Mouse (Mus musculus) left cerebral cortex, postnatal 25 days (tissue): ENCODE measurements around the gene Btf3l4. TPM values are rescaled to one million over a fixed set of nuclear protein-coding genes. Genes with fewer than 3 reads are reported as not detected.
A peak's percentile ranks its signal among the peaks of the same experiment; 100 is the strongest.

Experiments used
- DNase-seq, 2 experiments: peaks; one replicate each; pipeline ENCODE4 v3.0.0; 2022; ENCODE audit warnings: low spot score in 2 of 2, mixed read lengths in 1 of 2
- intact Hi-C: fragments of 180-260 bp; cut with DNase I; formaldehyde crosslinking; loops from one replicate; pipeline ENCODE4 v1.15.1; 2025
- total RNA-seq, 2 experiments: library from RNA; stranded (reverse); gene quantifications; 2 replicates each; pipeline ENCODE4 v1.2.3; 2021

The Btf3l4 gene
- total RNA-seq, 2 experiments from 2014 or later = 82.7 to 86.9 TPM

DNA sequence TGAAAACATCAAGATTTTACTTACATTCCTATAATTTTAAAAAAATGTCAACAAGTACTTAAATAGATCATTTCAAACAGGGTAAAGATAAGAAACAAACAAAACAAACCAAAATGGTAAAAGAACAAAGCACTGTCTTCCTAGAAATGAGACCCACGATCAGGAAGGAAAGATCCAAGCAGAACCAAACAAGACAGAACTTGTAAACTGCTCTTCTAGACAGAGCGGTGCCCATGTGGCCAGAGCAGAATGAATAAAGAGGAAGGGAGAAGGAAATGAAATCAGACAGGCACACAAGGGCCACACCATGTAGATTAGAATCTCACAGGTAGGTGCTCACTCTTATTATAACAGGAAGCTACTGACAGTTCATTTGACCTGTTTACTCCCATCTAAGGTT lies 6.8 kb downstream of the Btf3l4 start:
- intact Hi-C loops = no loop called here

DNA sequence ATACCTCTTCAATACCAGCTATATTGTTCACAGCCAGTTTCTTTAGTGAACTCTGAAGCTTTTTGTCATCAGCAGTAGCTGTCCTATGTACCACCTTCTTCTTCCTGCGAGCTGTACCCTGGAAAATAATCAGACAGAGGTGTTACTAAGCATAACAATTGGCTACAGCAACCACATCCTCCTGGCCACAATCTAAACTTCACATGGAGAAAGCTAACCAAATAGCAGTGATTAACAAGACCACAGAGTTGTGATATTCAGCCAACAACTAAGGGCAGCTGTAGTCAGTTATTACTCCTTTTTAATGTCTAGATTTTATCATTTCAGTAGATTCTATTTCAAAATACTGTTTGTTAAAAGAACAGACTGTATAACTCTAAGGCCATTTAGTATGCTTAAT lies 7.3 kb downstream of the Btf3l4 start:
- intact Hi-C loops = no loop called here
- no peak for DNase-seq

More for the DNA sequence above, 6.8 kb downstream of the Btf3l4 start:
- no peak for DNase-seq

DNA sequence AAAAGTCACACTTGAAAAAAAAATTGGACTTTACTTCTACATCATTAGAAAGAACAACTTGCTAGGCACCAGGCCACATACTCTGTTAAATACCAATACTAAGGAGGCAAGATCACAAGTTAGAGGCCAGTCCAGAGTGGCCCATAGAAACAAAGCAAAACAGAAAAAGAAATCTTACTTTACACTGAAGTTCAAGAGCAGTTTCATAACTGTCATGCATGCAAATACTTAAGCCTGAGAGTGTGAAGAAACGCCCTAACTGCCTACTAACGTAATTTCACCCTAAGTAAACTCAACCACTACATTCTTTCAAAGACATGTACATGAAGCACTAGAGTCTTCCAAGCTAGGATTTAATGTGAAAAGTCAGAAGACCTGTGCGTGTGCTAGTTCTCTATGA lies 7.7 kb downstream of the Btf3l4 start:
- intact Hi-C loops = no loop called here
- DNase-seq = no peak

DNA sequence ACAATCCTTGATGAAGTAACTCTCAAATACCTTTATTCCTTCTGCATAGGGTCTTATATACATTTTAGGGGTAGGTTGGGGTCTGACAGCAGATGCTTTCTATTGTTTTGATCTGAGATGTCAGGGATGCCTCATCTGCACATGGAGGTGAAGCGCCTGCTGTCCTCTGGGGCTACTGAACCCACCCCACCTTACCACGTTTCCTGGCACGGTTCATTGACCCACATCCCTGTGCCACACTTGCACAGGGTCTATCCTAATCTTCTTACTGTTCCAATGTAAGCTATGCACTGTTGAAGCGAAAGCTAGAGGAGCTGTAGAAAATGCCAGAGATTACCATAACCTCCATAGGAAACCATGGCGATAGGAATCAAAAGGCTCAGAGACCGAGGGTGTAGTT lies 21.9 kb downstream of the Btf3l4 start:
- no peak for DNase-seq
- intact Hi-C loops = no loop called here

DNA sequence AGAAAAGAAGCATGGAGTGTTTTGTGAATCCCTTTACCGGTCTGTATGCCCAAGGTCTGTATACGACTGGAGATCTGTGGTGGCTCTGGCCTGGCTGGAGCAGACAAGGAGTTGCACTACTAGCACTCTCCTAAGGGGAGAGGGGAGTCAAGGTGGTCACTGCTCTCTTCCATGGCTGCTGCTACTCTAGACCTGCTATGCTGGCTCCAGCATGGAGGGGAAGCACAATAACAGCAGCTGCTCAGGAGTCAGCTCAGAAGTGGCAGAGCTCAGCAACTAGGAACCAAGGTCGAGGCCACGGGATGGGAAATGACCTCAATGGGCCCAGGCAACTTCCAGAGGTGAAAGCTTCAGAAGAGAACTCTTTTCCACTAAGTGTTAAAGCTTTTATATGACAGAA lies 22.3 kb downstream of the Btf3l4 start:
- intact Hi-C loops = no loop called here
- no peak for DNase-seq

DNA sequence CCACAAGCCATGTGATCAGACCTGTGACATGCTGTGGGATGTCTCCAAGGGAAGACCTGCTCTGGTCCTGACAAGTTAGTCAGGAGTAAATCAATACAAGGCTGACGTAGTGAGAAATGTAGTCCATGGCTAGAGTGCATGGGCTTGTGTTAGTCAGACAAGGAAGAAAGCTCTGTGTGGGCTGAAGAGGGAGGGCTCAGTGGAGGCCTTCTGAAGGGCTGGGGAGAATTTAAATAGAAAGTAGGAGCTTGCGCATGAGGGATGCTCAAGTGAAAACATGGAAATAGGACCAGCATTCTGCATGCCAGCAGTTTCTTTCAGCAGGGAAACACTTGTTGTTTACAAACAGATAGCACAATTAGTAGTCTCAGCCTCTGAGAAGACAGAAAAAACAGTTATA lies 29.9 kb downstream of the Btf3l4 start:
- DNase-seq = peak in 1 of 2 experiments; percentile 17
- intact Hi-C loops = no loop called here

DNA sequence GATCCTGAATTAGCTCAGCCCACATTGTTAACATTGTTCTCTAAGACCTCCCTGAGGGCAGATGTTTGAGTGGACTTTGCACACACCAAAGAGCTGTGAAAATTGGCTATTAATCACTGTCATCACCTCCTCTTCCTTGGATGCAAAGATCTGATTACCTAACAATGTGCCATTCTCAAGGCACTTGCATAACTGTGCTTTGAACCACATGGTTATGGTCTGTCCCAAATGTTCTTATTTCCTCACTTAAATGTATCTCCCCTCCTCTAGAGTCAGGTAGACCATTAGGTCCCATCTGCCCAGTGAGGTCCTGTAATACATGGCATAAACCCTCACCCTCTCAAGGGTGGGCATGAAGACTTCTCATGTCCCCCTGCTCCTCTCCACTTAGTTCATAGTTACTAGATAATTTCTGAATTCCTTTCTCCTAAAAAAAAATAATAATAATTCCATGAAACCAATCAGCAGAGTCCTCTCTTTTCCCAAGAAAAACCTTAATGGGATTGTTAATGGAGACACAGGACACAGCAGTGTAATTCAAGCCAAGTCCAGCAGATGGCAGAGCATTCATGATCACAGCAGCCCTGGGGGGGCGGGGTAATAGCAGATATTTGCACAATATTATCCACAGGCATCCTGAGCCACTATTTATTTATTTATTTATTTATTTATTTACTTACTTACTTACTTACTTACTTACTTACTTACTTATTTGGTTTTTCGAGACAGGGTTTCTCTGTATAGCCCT lies 35.2 kb downstream of the Btf3l4 start:
- peak; percentile 50 to 66 for DNase-seq
- intact Hi-C loops = loop anchor here (5.0 kb wide), 1 partner anchor 179 kb away; no protein-coding TSS in a partner anchor

DNA sequence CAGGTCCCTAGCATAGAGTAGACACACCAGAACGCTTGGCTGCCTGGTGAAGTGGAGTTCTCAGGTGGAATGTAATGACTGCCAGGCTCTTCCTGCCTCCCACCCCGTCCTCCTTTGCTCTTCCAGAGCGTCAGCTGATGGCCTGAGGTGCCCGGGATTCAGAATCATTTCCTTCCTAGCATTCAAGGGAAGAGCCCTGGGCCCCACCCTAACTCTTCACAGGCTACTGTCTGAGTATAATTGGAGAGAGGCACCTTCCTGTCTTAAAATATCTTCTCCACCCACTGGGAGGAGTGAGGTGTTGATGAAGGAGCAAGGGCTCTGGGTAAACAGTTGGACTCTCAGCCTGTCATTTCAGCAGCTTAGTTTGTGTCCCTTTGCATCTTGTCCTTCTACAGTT lies 36.7 kb downstream of the Btf3l4 start:
- intact Hi-C loops = loop anchor here (5.0 kb wide), 1 partner anchor 181 kb away; no protein-coding TSS in a partner anchor
- no peak for DNase-seq

DNA sequence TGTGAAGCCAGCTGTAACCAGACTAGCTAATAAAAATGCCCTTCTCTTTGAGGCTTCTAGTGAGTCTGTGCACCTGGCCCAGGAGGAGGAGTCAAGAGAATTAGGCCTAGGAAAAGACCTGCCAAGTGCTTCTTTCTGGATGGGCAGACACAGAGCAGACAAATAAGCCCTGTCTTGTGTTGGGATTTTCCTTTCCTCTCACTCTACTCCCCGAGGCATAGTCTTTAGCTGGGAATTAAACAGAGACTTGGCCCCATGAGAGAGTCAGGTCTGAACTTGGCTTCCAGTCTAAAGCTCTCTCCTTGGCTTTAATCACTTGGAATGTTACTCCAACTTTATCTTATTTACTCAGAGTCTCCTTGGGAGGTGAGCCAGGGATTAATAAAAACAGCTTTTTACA lies 39.5 kb downstream of the Btf3l4 start:
- no peak for DNase-seq
- intact Hi-C loops = no loop called here

DNA sequence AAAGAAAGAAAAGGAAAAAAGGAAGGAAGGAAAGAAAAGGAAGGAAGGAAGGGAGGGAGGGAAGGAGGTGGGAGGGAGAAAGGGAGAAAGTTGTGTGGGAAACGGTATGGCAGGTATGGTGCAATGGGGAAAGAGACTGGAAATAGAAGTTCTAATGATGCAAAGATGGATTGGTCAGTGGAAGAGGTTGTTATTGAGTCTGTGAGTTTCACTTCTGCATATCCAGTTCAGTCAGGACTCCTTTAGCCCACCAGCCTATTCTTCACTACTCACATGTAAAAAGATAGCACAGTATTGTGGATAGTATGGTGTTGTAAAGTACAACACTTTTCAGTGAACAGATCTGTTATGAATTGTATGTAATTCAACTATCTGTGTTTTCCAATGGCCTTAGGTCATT lies 42.9 kb downstream of the Btf3l4 start:
- intact Hi-C loops = no loop called here
- DNase-seq = no peak

DNA sequence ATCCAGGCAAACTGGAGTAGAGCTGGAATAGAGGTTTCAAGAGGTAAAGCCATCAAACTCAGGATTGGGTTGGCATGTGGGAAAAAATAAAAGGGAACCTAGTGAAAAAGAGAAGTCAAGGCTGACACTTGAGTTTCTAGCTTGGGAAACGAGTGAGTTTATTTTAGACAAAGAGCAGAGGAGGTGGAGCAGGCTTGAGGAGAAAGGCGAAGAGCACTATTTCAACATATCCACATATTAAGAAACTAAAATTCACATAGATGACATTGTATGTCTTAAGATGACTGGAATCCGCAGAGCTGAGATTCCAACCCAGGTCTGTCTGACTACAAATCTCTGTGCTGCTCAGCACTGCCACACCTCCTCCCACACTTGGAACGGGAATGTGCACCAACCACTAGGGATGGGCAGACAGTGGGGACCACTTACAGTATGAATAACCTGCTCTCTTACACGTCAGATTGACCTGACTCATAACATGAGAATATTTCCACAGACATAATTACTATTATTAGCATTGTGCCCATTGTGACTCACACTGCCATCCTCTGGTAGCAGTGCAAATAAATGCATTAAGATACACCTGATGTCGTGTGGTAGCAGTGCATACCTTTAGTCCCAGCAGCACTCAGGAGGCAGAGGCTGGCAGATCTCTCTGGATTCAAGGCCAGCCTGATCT lies 44.0 kb downstream of the Btf3l4 start:
- intact Hi-C loops = no loop called here
- no peak for DNase-seq

DNA sequence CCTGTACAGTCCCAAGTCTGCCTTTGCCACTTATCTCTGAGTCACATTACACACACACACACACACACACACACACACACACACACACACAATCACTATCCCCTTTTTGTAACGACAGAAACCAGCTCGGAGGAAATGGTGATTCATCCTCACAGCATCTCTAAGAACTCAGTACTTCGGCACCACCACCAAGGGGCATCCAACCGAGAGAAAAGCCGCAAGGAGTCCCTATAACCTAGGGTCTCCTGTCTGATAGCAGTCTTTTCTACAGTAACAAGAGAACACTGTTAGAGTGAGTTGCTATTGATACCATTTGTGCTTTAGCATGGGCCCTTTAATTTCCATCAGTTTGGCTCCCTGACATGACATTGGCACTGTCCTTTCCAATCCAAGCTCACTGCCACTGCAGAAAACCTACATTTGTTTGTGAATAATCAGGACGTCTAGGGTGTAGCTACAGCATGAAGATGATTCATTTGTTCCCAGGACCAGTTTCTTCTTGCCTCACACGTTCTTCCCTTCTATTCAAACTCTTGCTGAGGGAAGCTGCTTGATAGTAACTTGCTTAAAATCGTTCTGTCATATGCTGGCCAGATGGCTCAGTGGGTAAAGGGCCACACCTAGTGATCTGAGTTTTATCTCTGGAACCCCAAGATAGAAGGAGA lies 50.9 kb downstream of the Btf3l4 start:
- DNase-seq = peak; percentile 35 to 75
- intact Hi-C loops = no loop called here

DNA sequence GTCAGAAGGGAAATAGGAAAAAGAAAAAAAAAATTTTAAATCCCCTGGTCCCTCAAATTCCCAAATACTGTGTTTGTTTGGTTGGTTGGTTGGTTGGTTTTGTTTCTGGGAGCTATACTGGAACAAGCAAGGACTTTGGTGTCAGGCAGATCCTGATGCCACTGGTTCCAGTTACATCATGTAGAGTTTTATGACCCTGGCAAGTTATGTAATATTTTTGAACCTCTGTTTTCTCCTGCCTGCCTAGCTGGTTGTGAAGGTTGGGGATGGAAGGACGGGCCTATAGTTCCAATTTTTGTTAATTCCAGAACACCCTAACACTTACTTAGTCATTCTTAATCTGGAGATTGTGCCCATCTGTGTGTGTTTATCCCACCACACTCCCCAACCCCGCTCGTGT lies 51.8 kb downstream of the Btf3l4 start:
- intact Hi-C loops = loop anchor here (2.0 kb wide), 1 partner anchor 51 kb away; the partner anchor contains the start of gene Btf3l4
- DNase-seq = peak; percentile 14 to 45

DNA sequence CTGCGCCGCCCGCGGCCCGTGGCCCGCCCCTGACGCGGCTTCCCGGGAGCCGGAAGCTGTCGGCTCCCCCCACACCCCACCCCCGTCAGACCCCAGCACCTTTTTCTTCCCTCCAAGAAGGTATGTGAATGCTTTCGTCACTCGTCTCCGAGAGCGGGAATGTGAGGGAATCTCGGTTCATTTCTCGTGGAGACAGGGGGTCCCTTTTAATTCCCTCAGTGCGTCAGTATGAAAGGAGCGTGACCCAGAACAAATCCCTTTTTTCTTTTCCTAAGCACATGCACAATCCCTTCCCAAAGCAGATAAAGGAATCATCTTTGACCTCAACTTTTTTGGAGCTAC lies 52.6 kb downstream of the Btf3l4 start:
- DNase-seq = no peak
- intact Hi-C loops = loop anchor here (2.0 kb wide), 1 partner anchor 52 kb away; the partner anchor contains the start of gene Btf3l4

DNA sequence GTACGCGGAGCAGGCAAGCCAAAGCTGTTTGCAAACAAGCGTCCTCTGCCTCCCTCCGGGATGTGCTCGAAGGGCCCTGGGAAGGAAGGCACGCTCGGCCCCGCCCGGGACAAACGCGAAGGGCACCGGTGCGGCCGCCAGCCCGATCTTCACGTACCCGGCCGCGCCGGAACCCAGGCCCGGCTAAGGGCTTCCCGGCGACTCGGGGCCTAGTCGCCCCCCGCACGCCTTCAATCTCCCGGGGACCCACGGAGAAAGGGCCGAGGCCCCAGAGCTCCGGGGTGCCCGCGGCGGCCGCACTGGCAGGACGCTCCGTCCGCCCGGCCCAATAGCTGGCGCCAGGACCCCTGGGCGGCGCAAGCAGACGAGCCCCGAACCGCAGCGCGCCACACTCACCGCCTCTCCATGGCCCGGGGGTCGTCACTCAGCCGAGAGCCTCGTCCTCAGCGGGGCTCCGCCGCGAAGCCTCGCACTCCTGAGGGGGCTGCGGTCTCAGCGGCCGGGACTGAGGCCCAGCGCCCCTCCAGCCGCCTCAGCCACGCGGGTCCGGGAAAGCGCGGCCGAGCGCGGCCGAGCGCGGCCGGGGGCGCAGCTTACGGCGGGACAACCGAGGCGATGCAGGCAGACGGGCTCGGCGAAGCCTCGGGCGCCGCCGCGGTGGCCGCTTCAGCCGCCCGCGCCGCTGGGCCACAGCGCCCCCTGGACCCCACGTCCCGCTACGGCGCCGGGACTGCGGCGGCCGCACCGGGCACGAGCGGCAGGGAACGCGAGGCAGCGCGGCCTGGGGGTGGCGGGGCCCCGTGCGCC lies 53.2 kb downstream of the Btf3l4 start, which contains the start of gene Zfyve9:
Zfyve9 (minus strand) TSS at position 742 of the 807 bp plus-strand sequence.
- peak; percentile 79 to 85 for DNase-seq
- intact Hi-C loops = loop anchor here (2.0 kb wide), 1 partner anchor 53 kb away; the partner anchor contains the start of gene Btf3l4

DNA sequence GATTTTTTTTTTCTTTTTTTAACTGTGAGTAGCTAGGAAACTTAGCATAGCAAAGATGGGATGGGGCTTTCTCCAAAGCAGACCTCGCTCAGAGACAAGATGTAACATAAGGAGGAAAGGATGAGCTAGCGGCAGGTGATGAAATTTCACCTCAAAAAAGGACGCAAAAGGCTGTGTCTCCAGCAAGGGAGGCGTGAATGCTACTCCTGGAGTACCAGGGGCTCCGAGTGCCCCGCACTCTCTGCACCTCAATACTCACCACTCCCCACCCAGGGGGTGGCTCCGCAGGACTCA lies 53.7 kb downstream of the Btf3l4 start:
- intact Hi-C loops = loop anchor here (2.0 kb wide), 1 partner anchor 53 kb away; the partner anchor contains the start of gene Btf3l4
- no peak for DNase-seq

DNA sequence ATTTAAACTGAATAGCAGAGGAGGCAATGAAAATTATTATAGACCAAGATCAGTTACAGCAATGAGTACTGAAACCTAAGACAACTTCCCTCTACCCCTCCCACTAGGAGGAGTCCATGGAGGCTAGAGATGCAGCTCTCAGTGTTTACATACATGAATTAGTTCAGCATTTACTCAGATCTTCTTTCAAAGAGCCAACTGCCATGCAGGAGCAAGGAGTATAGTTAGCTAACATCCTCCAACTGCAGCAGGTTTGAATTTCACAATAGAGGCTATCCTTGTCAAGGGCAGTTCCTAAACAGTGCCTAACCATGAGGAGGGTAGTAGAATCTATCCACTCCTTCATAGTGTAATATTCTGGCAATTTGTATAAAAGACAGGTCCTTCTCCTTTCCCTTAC lies 64.9 kb downstream of the Btf3l4 start:
- DNase-seq = no peak
- intact Hi-C loops = no loop called here
